Mouse (Mus musculus) intestine, embryonic 15.5 days (tissue): ENCODE data around the gene Hdac9. TPM values are rescaled to one million over a fixed set of nuclear protein-coding genes. Genes with fewer than 3 reads are reported as not detected.

ENCODE experiments used
- ATAC-seq: fragments of 200-750 bp; cut with Nextera tagmentation; 2 replicates; pipeline ENCODE4 v1.8.0; 2017; ENCODE audit warnings: moderate TSS enrichment, moderate library complexity
- H3K27ac ChIP-seq: fragments of 300-500 bp; sonication (generic); 2 replicates; pipeline ENCODE4 v1.5.1; 2015; ENCODE audit warnings: mild to moderate bottlenecking, inconsistent platforms
- H3K27me3 ChIP-seq: fragments of 300-500 bp; sonication (generic); replicated peaks from 2 replicates; pipeline ENCODE4 v1.6.1; 2015; ENCODE audit warnings: inconsistent platforms
- H3K36me3 ChIP-seq: fragments of 300-500 bp; sonication (generic); 2 replicates; pipeline ENCODE4 v1.6.1; 2015; ENCODE audit warnings: inconsistent platforms
- H3K4me1 ChIP-seq: fragments of 300-500 bp; sonication (generic); replicated peaks from 2 replicates; pipeline ENCODE4 v1.6.1; 2015; ENCODE audit warnings: inconsistent platforms
- H3K4me2 ChIP-seq: fragments of 300-500 bp; sonication (generic); replicated peaks from 2 replicates; pipeline ENCODE4 v1.6.1; 2015; ENCODE audit warnings: mild to moderate bottlenecking, inconsistent platforms
- H3K4me3 ChIP-seq: fragments of 300-500 bp; sonication (generic); replicated peaks from 2 replicates; pipeline ENCODE4 v1.5.1; 2015; ENCODE audit warnings: inconsistent platforms
- H3K9ac ChIP-seq: fragments of 300-500 bp; sonication (generic); 2 replicates; pipeline ENCODE4 v1.6.1; 2015; ENCODE audit warnings: inconsistent platforms
- H3K9me3 ChIP-seq: fragments of 300-500 bp; sonication (generic); 2 replicates; pipeline ENCODE4 v1.6.1; 2016; ENCODE audit warnings: inconsistent platforms
- WGBS: fragments of 180-500 bp; shearing (Covaris S2); methylation state at CpG from one replicate; pipeline ENCODE4 v1.1.7; 2015; 5-methylcytosine and 5-hydroxymethylcytosine counted together
- polyA plus RNA-seq: library from polyadenylated mRNA; unstranded; fragments of >200 nt; fragmentation: Nextera tagmentation; extraction: Ambion mirVana; gene quantifications from 2 replicates; pipeline ENCODE4 v1.2.1, GENCODE M21; 2015

The Hdac9 gene
- polyA plus RNA-seq, 1 experiment from 2014 or later = 4.2 TPM

DNA sequence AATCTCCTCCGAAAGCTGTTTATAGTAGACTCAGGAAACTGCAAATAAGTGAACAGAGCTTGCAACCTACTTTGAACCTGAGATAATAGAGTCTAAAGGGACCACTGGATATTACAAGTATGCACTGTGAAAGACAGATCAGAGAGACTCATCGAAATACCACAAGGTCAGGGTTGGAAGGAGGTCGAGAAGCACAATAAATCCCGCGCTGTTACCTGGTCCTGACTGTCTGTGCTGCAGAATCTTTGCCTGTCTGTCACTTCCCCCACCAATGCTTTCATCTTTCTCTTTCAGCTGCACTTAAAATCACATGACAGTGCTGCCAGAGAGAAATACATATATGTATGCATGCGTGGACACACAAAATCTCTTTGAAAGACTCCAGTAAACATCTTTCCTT, 760.6 kb downstream of the Hdac9 start:
- ATAC-seq = no peak
- Histone ChIP-seq H3K27ac (no peak overlapping the region), H3K27me3 (no peaks in the 10 kb centered on the region), H3K4me3 (no peak overlapping the region), H3K4me1 (0 out of 2 replicates have a peak, but pooled peaks cover 3% of the 10 kb centered on the region), H3K9me3 (no peaks in the 10 kb centered on the region), H3K9ac (no peak overlapping the region), H3K36me3 (no peaks in the 10 kb centered on the region), H3K4me2 (no peak overlapping the region)
- 66% methylated on average over 6 of the region's 6 CpGs for WGBS

DNA sequence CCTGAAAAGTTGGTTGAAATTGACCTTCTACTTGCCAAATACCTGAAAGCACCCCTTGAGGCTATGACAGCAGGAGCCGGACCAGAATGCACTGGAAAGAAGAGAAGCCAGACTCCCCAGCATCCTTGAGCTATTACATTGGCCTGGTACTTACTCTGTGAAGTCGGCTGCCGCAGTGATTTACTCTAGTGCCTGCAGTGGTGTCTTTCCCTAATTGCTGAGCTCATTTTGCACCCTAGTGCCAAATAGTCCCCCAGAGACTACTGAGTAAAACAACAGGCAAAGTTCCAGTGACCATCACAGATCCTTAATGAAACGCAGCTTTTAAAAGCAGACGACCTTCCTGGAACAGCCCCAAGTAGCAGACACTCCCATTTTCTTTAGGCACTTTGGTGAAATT, 761.2 kb downstream of the Hdac9 start:
- no peak overlapping the region for H3K4me2 ChIP-seq
- no peak for ATAC-seq
- no peak overlapping the region for H3K4me3 ChIP-seq
- H3K9ac ChIP-seq = no peak overlapping the region
- H3K4me1 ChIP-seq = 0 out of 2 replicates have a peak, but pooled peaks cover 3% of the 10 kb centered on the region
- no peaks in the 10 kb centered on the region for H3K36me3 ChIP-seq
- H3K27ac ChIP-seq = no peak overlapping the region
- no peaks in the 10 kb centered on the region for H3K9me3 ChIP-seq
- no peaks in the 10 kb centered on the region for H3K27me3 ChIP-seq
- 49% methylated on average over 5 of the region's 5 CpGs for WGBS

DNA sequence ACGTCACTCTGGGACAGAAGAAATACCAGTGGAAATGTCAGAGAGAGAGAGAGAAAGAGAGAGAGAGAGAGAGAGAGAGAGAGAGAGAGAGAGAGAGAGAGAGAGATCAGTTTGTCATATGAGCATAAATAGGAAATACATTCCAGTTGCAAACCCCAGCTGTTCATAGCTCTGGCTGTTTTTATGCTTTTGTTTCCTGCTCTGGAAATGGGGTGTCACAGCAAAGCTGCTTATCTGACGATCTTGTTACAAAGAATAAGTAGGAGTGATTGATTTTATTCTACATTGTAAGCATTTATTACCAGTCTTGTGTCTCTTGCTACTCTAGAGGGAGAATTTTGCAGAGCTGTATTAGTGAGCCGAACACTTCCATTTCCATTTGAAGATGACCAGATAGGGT, 762.1 kb downstream of the Hdac9 start:
- Histone ChIP-seq H3K9me3 (no peaks in the 10 kb centered on the region), H3K27ac (no peak overlapping the region), H3K36me3 (no peaks in the 10 kb centered on the region), H3K4me2 (no peak overlapping the region), H3K9ac (no peak overlapping the region), H3K27me3 (no peaks in the 10 kb centered on the region), H3K4me3 (no peak overlapping the region), H3K4me1 (0 out of 2 replicates have a peak, but pooled peaks cover 3% of the 10 kb centered on the region)
- WGBS = 42% methylated on average over 3 of the region's 3 CpGs
- no peak for ATAC-seq

DNA sequence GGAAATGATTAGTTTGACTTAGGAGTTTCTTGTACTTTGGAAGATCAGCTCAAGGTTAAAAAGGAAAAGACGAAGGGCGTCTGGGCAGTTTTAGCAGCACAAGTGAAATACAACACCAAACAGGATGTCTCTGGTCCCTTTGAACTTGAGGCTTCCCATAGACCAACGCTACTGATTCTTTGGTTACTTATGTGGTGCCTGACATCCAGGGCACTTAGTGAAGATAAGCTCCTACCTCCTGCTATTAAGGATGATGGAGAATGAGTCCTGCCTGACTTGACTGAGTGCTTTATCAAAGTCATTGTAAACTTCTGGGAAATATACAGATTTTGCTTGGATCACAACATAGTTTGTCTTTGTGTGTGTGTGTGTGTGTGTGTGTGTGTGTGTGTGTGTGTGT, 765.6 kb downstream of the Hdac9 start:
- Histone ChIP-seq H3K4me2 (no peak overlapping the region), H3K36me3 (no peaks in the 10 kb centered on the region), H3K27ac (no peak overlapping the region), H3K9ac (no peak overlapping the region), H3K27me3 (no peaks in the 10 kb centered on the region), H3K4me3 (no peak overlapping the region), H3K9me3 (no peaks in the 10 kb centered on the region), H3K4me1 (0 out of 2 replicates have a peak, but pooled peaks cover 3% of the 10 kb centered on the region)
- WGBS = 44% methylated on average over 3 of the region's 3 CpGs
- ATAC-seq = no peak

DNA sequence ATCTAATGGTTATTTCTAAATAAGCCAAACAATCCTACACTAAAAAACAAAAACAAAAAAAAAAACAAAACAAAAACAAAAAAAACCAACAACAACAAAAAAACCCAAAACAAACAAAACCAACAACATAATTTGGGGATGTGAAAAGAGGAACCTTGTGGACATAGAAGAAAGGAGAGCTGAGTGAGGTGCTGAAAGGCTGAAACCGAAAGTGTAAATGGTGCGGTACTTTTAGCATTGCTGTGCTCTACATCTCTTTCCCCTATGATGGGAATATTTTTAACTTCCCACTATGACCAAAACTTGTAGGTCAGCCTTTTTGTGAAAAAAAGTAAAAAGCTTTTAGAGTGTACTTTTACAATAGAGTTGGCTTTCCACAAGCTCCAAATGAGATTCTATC, 774.2 kb downstream of the Hdac9 start:
- no peaks in the 10 kb centered on the region for H3K4me1 ChIP-seq
- ATAC-seq = no peak
- H3K9me3 ChIP-seq = no peaks in the 10 kb centered on the region
- H3K27ac ChIP-seq = no peak overlapping the region
- no peaks in the 10 kb centered on the region for H3K36me3 ChIP-seq
- no peaks in the 10 kb centered on the region for H3K27me3 ChIP-seq
- 88% methylated on average over 2 of the region's 2 CpGs for WGBS
- no peak overlapping the region for H3K4me3 ChIP-seq
- no peak overlapping the region for H3K4me2 ChIP-seq
- no peak overlapping the region for H3K9ac ChIP-seq

DNA sequence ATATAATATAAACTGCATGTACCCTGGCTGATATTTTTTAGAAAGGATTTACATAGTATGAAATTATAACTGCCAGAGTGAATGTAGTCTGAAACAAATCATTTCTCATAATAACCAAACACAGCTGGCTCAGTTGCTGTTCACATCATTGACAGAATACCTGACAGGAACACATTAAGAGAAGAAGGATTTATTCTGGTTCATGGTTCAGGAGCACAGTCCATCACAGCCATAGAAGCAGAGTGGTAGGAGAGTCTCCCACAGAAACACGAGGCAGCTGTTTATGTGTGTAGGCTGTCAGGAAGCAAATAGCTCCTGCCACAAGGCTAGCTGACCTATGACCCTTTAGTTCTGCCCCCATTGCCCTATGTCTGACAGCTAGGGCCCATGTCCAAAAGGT, 803.6 kb downstream of the Hdac9 start:
- H3K27me3 ChIP-seq = no peaks in the 10 kb centered on the region
- no peak for ATAC-seq
- H3K4me3 ChIP-seq = no peak overlapping the region
- no peak overlapping the region for H3K9ac ChIP-seq
- no peak overlapping the region for H3K4me2 ChIP-seq
- H3K27ac ChIP-seq = no peak overlapping the region
- H3K36me3 ChIP-seq = no peaks in the 10 kb centered on the region
- H3K4me1 ChIP-seq = no peaks in the 10 kb centered on the region
- 31% methylated on average over 1 of the region's 1 CpGs for WGBS
- H3K9me3 ChIP-seq = no peaks in the 10 kb centered on the region

DNA sequence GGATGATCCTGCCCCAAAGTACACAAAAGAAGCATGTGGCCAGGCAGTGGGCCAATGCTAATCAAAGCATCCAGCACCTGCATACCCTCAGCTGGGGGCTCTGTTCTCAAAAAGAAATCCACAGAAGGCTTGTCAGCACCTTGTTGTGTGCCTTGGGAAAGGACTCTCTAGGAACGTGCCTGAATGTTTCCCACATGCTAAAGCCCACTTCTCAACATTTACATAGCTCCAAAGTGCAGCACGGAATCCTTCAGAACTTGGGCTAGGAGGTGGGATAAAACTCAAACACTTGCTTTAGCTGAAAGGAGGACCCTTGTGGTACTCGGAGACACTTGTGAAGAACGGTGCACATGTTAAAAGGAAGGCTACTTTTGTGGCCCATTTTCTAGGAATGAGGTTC, 823.9 kb downstream of the Hdac9 start:
- no peaks in the 10 kb centered on the region for H3K9me3 ChIP-seq
- no peak for ATAC-seq
- H3K27ac ChIP-seq = no peak overlapping the region
- H3K4me3 ChIP-seq = no peak overlapping the region
- 70% methylated on average over 4 of the region's 4 CpGs for WGBS
- no peaks in the 10 kb centered on the region for H3K4me1 ChIP-seq
- no peak overlapping the region for H3K4me2 ChIP-seq
- no peak overlapping the region for H3K9ac ChIP-seq
- no peaks in the 10 kb centered on the region for H3K36me3 ChIP-seq
- no peaks in the 10 kb centered on the region for H3K27me3 ChIP-seq

DNA sequence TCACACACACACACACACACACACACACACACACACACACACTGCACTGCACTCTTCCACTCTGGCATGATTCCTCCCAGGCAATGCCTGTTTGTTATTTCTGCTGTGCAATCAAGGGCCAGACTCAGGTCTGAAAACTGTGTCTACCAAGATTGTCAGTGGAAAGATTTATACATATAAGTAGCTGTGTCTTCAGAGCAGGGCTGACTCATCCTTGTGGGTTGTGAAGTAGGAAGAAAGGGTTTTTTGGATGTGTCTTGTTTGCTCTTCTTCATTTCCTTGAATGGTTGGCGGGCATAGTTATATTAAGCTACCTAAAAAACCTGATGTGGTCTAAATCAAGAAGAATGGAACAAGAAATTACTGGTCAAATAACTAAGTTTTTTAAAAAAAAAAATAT, 825.0 kb downstream of the Hdac9 start:
- WGBS = 88% methylated on average over 1 of the region's 1 CpGs
- Histone ChIP-seq H3K4me1 (no peaks in the 10 kb centered on the region), H3K4me2 (no peak overlapping the region), H3K36me3 (no peaks in the 10 kb centered on the region), H3K9ac (no peak overlapping the region), H3K27ac (no peak overlapping the region), H3K4me3 (no peak overlapping the region), H3K9me3 (no peaks in the 10 kb centered on the region), H3K27me3 (no peaks in the 10 kb centered on the region)
- ATAC-seq = no peak

DNA sequence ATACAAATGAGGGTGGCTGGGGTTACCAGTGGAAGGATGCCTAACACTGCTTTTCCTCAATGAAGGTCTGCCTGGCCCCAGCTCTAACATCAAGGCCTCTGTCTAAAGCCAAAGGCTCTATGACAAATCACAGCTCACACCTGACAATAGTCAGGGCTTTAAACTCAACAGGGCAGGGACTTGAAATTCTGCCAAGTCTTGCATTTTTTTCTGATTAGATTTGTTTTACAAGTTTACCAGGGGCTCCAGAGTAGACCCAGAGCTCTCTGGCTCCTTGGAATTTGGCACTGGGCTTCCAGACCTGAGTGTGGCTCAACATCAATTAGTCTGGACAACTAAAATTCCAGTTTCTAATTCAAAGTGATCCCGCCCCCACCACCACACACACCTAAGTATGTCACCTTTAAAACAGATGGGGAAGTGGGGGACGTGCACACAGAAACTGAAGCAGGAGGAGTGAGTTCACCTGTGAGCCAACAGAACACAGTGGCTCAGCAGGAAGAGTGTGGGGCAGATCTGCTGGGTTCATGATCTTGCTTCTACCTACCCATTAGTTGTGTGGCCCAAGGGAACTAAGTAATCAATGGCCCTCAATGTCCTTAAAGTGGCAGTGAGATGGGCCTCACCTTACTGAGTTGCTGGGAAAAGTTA, 829.5 kb downstream of the Hdac9 start:
- H3K36me3 ChIP-seq = no peaks in the 10 kb centered on the region
- no peak overlapping the region for H3K4me3 ChIP-seq
- no peak overlapping the region for H3K27ac ChIP-seq
- no peak overlapping the region for H3K9ac ChIP-seq
- ATAC-seq = no peak
- no peak overlapping the region for H3K4me2 ChIP-seq
- no peaks in the 10 kb centered on the region for H3K4me1 ChIP-seq
- WGBS = 69% methylated on average over 2 of the region's 2 CpGs
- H3K27me3 ChIP-seq = no peaks in the 10 kb centered on the region
- H3K9me3 ChIP-seq = no peaks in the 10 kb centered on the region

DNA sequence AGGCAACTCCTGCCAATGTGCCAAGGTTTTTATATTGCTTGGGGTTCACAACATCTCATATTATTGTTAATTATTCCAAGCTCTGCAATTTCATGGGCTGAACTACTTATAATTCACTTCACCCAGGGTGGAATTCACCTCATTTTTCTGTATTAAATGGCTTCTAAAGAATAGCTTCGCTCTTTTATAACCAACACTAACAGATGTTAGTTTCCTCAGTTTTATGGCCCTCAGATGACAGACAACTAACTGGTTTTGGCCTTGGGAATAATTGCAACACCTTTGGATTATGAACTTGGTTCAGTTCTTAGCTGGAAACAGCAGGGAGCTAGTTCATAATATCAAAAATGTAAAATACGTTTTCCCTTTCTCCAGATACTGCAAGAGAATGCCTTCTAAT, 839.9 kb downstream of the Hdac9 start:
- ATAC-seq = no peak
- no peaks in the 10 kb centered on the region for H3K36me3 ChIP-seq
- H3K4me2 ChIP-seq = no peak overlapping the region
- no peak overlapping the region for H3K9ac ChIP-seq
- H3K27me3 ChIP-seq = no peaks in the 10 kb centered on the region
- no peak overlapping the region for H3K4me3 ChIP-seq
- no peak overlapping the region for H3K27ac ChIP-seq
- no peaks in the 10 kb centered on the region for H3K4me1 ChIP-seq
- 84% methylated on average over 2 of the region's 2 CpGs for WGBS
- H3K9me3 ChIP-seq = no peaks in the 10 kb centered on the region

DNA sequence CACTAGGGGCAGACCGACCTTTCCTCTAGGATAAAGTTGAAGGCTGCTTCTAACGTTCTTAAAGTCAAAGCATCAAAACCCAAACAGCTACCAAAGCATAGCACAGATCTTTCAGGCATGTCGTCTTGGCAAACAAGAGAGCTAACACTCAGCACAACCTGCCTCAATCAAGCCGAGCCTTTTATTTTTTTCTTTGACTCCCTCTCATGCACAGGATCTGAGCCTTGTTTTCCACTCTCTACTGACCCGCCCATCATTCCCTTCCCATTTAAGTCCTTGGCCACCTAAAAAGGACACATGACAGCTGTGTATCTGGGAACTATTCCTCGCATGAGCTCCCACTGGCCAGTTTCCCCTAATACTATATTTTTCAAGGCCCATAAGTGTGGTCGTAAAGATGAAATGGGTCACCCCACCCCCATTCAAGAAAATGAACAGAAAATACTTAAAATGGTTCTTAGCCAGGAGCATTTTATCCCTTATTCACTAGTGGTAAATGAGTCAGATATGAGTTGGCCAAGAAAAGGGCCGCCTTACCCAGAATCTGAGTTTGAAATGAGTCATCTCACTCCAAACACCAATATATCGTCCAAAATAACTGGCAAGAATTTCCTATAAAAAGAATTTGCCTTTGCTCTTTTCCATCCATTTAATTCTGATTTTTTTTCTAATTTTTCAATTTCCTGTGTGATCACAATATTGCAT, 840.9 kb downstream of the Hdac9 start:
- H3K27me3 ChIP-seq = no peaks in the 10 kb centered on the region
- no peak overlapping the region for H3K4me2 ChIP-seq
- no peaks in the 10 kb centered on the region for H3K4me1 ChIP-seq
- no peak overlapping the region for H3K9ac ChIP-seq
- ATAC-seq = no peak
- H3K4me3 ChIP-seq = no peak overlapping the region
- no peak overlapping the region for H3K27ac ChIP-seq
- no peaks in the 10 kb centered on the region for H3K9me3 ChIP-seq
- no peaks in the 10 kb centered on the region for H3K36me3 ChIP-seq
- 76% methylated on average over 9 of the region's 9 CpGs for WGBS

DNA sequence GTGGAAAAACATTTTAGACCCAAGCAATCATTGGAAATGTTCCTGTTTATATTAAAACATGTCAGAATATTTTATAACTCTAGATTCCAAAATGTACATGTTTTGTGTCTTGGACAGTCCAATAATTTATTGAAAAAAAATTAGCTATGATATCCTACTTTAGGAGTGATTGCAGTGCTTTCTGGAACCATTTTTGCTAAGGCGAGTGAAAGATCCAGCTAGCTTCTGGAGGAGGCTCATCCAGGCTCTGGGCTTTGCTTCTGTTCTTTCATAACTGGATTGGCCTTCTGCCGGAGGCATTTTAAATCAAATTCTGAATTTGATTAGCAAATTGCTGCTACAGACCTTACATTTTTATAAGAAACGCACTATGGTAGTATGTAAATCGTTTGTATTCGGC, 864.4 kb downstream of the Hdac9 start:
- H3K27ac ChIP-seq = no peak overlapping the region
- H3K4me1 ChIP-seq = no peaks in the 10 kb centered on the region
- H3K4me3 ChIP-seq = no peak overlapping the region
- H3K9me3 ChIP-seq = no peaks in the 10 kb centered on the region
- no peak overlapping the region for H3K9ac ChIP-seq
- H3K36me3 ChIP-seq = no peaks in the 10 kb centered on the region
- WGBS = 67% methylated on average over 5 of the region's 5 CpGs
- no peak overlapping the region for H3K4me2 ChIP-seq
- no peak for ATAC-seq
- no peaks in the 10 kb centered on the region for H3K27me3 ChIP-seq

DNA sequence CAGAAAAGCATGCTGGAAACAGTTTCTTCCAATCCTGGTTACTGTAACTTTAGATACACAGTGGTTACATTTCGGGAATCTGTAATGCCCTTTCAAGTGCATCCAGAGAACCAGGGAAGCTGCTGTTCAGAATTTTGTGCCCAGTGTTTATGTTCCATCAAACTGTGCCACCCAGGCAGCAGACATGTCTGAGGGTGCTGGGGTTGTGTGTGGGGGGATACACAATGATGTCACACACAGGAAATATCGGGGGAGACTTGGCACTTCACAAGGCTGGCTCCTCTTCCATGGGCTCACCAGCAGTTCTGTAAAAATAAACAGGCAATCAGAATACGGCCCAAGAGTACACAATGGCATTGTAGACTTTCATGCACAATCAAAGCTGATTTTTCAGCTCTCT, 864.9 kb downstream of the Hdac9 start:
- no peak overlapping the region for H3K27ac ChIP-seq
- H3K4me2 ChIP-seq = no peak overlapping the region
- no peaks in the 10 kb centered on the region for H3K36me3 ChIP-seq
- H3K4me3 ChIP-seq = no peak overlapping the region
- 26% methylated on average over 3 of the region's 3 CpGs for WGBS
- no peaks in the 10 kb centered on the region for H3K9me3 ChIP-seq
- no peaks in the 10 kb centered on the region for H3K27me3 ChIP-seq
- H3K9ac ChIP-seq = no peak overlapping the region
- H3K4me1 ChIP-seq = no peaks in the 10 kb centered on the region
- ATAC-seq = no peak; the same call in 1 of the 2 replicates
